Mouse (Mus musculus) 3T3-L1 (cell line): ENCODE measurements at regions not wholly inside any gene's neighbourhood (a gene's known extent, or its start where the extent isn't known, plus 50 kb on each side); places are given as distances from the start of the nearest gene placed in this dataset.
A peak's percentile ranks its signal among the peaks of the same experiment; 100 is the strongest.

Source experiments
- DNase-seq: peaks from one replicate; pipeline ENCODE4 v3.0.0-alpha.2; 2015; ENCODE audit warnings: low read depth, low spot score

DNA sequence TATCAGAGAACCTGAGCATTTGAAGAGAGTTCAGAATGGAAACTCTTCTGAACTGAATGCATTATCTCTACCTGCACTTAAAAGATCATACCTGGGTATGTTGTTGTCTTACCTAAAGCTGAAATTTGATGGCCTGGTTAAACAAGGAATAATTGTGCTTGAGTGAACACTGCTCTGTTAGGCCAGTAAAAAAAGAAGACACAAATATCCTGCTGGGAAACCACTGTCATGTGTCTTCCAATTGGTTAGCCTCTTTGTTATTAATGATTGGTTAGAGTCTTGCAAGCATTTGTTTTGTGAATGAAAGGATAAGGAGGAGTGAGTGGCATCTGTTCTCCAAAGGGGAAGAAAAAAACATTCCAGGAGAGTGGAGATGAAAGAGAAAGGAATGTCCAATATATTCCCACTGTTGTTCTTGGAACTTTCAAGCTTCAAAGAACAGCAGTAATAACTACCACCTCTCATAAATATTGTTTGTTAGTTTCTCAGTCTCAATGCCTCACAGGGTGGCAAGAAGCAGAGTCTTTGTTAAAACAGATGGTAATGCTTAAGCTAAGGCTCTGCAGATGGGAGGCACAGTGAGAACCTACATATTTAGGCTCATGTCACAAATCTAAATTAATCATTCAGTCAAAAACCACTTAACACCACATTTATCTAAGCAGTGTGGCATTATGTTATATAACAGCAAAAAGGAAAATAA lies 165.5 kb downstream of the Dsel start:
- no peak for DNase-seq

GRCm38 (mm10) chr1:111660950-111661349 lies 203.8 kb downstream of the Dsel start:
- no peak for DNase-seq

DNA sequence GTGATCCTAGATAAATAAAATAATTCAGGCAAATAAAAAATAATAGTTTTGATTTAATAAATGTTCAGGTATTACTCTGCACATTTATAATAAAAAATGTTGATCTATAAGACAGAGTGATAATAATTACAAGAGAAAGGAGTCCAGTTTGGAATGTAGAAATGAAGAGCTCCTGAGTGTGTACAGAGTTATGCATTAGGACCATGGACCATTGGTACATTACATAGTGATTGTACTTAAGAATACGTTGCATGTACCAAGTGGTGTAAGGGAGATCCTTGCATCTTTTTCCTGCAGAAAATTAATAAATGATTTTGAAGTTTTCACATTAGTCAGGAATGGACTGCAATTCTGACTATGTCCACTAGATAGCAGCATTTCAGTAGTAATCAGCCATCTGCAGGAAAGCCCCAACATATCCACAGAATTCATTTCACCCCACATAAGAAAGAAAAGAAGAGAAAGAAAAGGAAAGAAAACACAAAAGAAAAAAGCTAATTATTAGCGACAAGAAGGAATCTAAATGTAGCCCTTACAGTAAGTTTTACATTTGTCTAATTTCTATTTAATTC lies 204.5 kb downstream of the Dsel start:
- DNase-seq = peak; percentile 69

DNA sequence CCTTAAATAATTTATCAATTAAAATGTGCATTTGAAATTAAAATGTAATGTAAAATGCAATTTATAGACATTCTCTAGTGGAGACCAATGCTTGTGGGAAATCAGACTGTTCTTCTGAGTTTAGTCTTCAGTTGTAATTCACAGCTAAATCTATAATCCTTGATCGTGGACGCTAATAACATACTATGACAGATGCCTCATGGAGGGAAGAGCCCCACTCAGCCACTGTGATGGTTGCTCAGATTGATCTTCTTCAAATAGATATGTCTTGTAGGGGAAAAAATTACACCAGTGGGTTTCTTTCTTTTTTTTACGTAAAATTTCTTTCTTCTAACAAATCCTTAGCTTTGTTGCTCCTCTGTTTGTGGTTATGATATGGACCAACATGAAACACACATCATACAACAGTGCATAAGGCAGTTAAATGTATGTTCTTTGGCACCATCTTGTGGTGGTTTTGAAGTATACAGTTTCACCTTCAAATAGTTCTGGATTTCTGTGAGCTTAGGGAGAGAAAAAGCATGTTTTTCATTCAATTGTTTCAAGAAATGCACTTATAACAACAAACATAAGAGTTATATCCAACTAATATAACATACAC lies 230.8 kb downstream of the Dsel start:
- DNase-seq = peak; percentile 57
